Mouse (Mus musculus): ENCODE data around the gene Zfp462. TPM values are rescaled to one million over a fixed set of nuclear protein-coding genes. Genes with fewer than 3 reads are reported as not detected.

The Zfp462 gene
- polyA plus RNA-seq, 1 experiment, result 0.07 TPM

GRCm38 (mm10) chr4:55032317-55032930 lies 87.6 kb downstream of the Zfp462 start:
- TF ChIP-seq POLR2A (IDR thresholded peaks at IDR 0.05; ENCODE audit: borderline replicate concordance, low read depth, low read length) (no peak), CTCF (IDR thresholded peaks at IDR 0.05; ENCODE audit: low read depth, low read length) (no peak)
- no peak overlapping the region for H3K27ac ChIP-seq (ENCODE audit: insufficient read depth, low read depth, low read length)
- H3K4me1 ChIP-seq (ENCODE audit: control insufficient read depth, insufficient read depth, low read length), result no peaks in the 10 kb centered on the region
- H3K4me3 ChIP-seq (ENCODE audit: insufficient read depth, low read length), result no peak overlapping the region

DNA sequence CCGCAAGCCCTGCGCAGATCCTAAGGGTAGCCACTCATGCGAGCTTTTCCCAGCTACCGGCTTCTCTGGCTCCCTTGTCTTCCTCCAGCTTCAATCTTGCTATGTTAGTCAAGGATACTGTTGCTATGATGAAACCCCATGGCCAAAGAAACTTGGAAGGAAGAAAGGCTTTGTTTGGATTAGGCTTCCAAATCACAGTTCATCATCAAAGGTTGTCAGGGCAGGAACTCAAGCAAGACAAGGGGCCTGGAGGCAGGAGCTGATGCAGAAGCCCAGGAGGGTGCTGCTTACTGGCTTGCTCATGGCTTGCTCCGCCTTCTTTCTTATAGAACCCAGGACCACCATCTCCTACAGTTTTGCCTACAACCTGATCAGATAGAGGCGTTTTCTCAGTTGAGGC lies 88.6 kb downstream of the Zfp462 start:
- Histone ChIP-seq H3K27ac (ENCODE audit: insufficient read depth, low read depth, low read length) (no peak overlapping the region), H3K4me3 (ENCODE audit: insufficient read depth, low read length) (no peak overlapping the region), H3K4me1 (ENCODE audit: control insufficient read depth, insufficient read depth, low read length) (no peaks in the 10 kb centered on the region)
- TF ChIP-seq POLR2A (IDR thresholded peaks at IDR 0.05; ENCODE audit: borderline replicate concordance, low read depth, low read length), result no peak
- no peak for TF ChIP-seq CTCF (IDR thresholded peaks at IDR 0.05; ENCODE audit: low read depth, low read length)

DNA sequence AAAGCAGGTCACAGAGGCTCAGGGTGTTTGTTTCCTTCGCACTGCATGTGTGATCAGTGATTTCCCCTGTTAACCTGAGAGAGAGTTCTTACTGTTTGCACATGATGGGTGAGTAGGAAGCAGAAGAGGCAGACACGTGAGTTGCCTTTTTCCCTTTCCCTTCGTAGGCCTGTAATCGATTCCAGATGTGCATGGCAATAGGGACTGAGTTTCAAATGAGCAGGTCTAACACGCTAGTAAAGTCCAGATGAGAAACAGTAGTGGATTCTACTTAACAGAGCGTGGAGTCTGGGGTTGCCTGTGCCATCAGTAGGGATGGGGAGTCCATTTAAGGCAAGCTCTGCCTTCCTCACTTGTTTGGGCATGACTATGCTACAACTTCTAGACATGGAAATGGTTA lies 93.3 kb downstream of the Zfp462 start:
- TF ChIP-seq CTCF (IDR thresholded peaks at IDR 0.05; ENCODE audit: low read depth, low read length) (no peak), POLR2A (IDR thresholded peaks at IDR 0.05; ENCODE audit: borderline replicate concordance, low read depth, low read length) (no peak)
- Histone ChIP-seq H3K4me1 (ENCODE audit: control insufficient read depth, insufficient read depth, low read length) (peaks cover 5% of the 10 kb centered on the region; the same call in 1 of the 2 replicates), H3K27ac (ENCODE audit: insufficient read depth, low read depth, low read length) (no peak overlapping the region), H3K4me3 (ENCODE audit: insufficient read depth, low read length) (no peak overlapping the region)

DNA sequence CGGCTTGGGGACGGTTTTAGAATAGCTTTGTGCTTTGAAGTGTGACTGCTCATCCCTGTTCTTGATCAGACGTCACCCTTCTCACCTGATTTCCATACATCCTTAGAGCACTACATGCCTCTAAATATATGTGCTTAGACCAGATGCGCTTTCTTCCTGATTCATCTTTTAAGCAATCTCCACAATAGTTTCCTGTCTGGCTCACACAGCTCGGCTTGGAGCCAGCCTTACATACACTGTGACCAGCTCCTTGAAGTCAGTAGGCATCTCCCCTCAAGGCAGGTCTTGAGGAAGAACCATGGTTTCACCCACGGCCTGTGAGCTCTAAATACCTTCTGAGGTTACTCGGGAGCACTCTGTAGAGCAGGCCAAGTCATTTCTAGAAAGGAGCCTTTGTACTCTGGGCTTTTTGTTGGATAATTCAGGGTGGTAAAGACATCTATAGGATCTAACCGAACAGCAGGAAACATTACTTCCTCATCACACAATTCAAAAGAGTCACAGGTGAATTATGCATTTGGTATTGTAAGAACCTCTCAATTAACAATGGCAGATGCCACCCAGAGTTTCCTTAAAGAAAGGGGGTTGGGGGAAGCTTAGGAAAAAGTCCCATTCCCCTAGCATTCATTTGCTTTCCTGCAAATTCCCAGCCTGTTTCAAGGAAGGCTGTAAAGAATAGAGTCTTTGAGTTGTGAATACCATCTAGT lies 95.6 kb downstream of the Zfp462 start:
- Histone ChIP-seq H3K4me3 (ENCODE audit: insufficient read depth, low read length) (no peak overlapping the region), H3K4me1 (ENCODE audit: control insufficient read depth, insufficient read depth, low read length) (peaks cover 5% of the 10 kb centered on the region; the same call in 1 of the 2 replicates), H3K27ac (ENCODE audit: insufficient read depth, low read depth, low read length) (no peak overlapping the region)
- no peak for TF ChIP-seq POLR2A (IDR thresholded peaks at IDR 0.05; ENCODE audit: borderline replicate concordance, low read depth, low read length)
- TF ChIP-seq CTCF (IDR thresholded peaks at IDR 0.05; ENCODE audit: low read depth, low read length), result no peak

DNA sequence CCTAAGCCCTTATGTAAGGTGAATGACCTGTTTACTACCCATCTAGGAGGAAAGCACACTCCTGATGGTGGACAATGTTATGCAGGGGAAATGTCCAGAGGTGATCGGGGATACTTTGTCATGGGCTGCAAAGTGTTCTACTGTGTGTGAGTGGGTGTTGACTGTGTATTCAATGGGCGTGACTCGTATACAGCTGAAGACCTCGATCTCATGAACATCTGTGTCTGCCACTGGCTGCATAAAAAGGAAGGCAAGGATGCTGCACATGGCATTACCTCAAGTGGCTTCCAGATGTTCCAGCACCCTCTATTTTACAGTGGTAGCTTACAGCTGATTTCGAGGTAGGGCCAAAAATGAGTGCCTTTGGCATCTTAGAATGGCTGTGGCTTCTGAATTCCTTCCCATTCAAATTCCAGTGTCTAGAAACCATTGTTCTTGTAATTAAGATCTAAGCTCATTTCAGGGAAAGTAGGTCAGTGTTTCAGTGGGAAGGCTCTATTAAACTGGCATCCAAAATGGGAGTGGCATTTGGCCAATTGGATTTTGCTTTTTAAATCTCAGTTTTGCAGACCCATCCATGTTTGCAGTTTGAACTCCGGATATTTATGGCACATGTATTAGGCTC lies 96.4 kb downstream of the Zfp462 start:
- H3K4me1 ChIP-seq (ENCODE audit: control insufficient read depth, insufficient read depth, low read length), result peaks cover 5% of the 10 kb centered on the region; the same call in 1 of the 2 replicates
- no peak for TF ChIP-seq CTCF (IDR thresholded peaks at IDR 0.05; ENCODE audit: low read depth, low read length)
- TF ChIP-seq POLR2A (IDR thresholded peaks at IDR 0.05; ENCODE audit: borderline replicate concordance, low read depth, low read length), result no peak
- no peak overlapping the region for H3K4me3 ChIP-seq (ENCODE audit: insufficient read depth, low read length)
- no peak overlapping the region for H3K27ac ChIP-seq (ENCODE audit: insufficient read depth, low read depth, low read length)

- Histone ChIP-seq H3K4me1 (ENCODE audit: control insufficient read depth, insufficient read depth, low read length) (peaks cover 5% of the 10 kb centered on the region; the same call in 1 of the 2 replicates), H3K4me3 (ENCODE audit: insufficient read depth, low read length) (no peak overlapping the region), H3K27ac (ENCODE audit: insufficient read depth, low read depth, low read length) (no peak overlapping the region)
- no peak for TF ChIP-seq CTCF (IDR thresholded peaks at IDR 0.05; ENCODE audit: low read depth, low read length)
- no peak for TF ChIP-seq POLR2A (IDR thresholded peaks at IDR 0.05; ENCODE audit: borderline replicate concordance, low read depth, low read length)
Observed at GRCm38 (mm10) chr4:55042573-55042972, 97.7 kb downstream of the Zfp462 start.

- H3K27ac ChIP-seq (ENCODE audit: insufficient read depth, low read depth, low read length), result no peak overlapping the region
- no peak overlapping the region for H3K4me3 ChIP-seq (ENCODE audit: insufficient read depth, low read length)
- TF ChIP-seq CTCF (IDR thresholded peaks at IDR 0.05; ENCODE audit: low read depth, low read length) (no peak), POLR2A (IDR thresholded peaks at IDR 0.05; ENCODE audit: borderline replicate concordance, low read depth, low read length) (no peak)
- no peaks in the 10 kb centered on the region for H3K4me1 ChIP-seq (ENCODE audit: control insufficient read depth, insufficient read depth, low read length)
Observed at GRCm38 (mm10) chr4:55047266-55047665, 102.4 kb downstream of the Zfp462 start.

GRCm38 (mm10) chr4:55049938-55050610 lies 105.2 kb downstream of the Zfp462 start:
- H3K27ac ChIP-seq (ENCODE audit: insufficient read depth, low read depth, low read length), result no peak overlapping the region
- no peak for TF ChIP-seq CTCF (IDR thresholded peaks at IDR 0.05; ENCODE audit: low read depth, low read length)
- no peak for TF ChIP-seq POLR2A (IDR thresholded peaks at IDR 0.05; ENCODE audit: borderline replicate concordance, low read depth, low read length)
- H3K4me1 ChIP-seq (ENCODE audit: control insufficient read depth, insufficient read depth, low read length), result no peaks in the 10 kb centered on the region
- no peak overlapping the region for H3K4me3 ChIP-seq (ENCODE audit: insufficient read depth, low read length)

- Histone ChIP-seq H3K27ac (ENCODE audit: insufficient read depth, low read depth, low read length) (no peak overlapping the region), H3K4me1 (ENCODE audit: control insufficient read depth, insufficient read depth, low read length) (no peaks in the 10 kb centered on the region), H3K4me3 (ENCODE audit: insufficient read depth, low read length) (no peak overlapping the region)
- TF ChIP-seq POLR2A (IDR thresholded peaks at IDR 0.05; ENCODE audit: borderline replicate concordance, low read depth, low read length), result no peak
- TF ChIP-seq CTCF (IDR thresholded peaks at IDR 0.05; ENCODE audit: low read depth, low read length), result no peak
Observed at GRCm38 (mm10) chr4:55051345-55051744, 106.5 kb downstream of the Zfp462 start.

All from bone marrow macrophage, adult 2 months (primary cell).